Mouse (Mus musculus) activated CD4-positive, CD25-positive, alpha-beta regulatory T cell, adult 4 months (primary cell): ENCODE measurements at regions not wholly inside any gene's neighbourhood (a gene's known extent, or its start where the extent isn't known, plus 50 kb on each side); places are given as distances from the start of the nearest gene placed in this dataset.
"Not testable (repeated sequence)": the region's sequence is repeated elsewhere in the genome, so short reads cannot be mapped to it uniquely, and the experiment has no call there.

Experiments used
- ATAC-seq: one replicate; pipeline ENCODE4 v1.8.0; 2017

DNA sequence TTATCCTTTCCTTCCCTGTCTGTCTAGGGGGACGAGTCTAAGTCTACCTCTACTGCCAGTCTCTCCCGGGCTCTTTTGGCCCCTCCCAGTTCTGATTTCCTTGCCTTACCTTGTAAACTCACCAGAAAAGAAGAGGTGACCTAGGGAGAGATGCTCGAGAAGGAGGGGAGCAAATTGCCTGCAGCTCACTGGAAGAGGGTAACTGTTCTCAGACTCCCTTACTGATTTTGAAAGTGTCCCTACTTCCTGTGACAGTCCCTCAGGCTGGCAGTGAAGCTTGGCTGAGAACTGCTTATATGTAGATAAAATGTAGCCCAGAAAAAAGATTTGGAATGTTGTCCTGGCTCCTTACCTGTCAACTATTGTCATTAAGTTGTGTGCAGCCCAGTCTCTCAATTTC is 180.6 kb upstream of the Tab2 start:
- ATAC-seq: no peak

DNA sequence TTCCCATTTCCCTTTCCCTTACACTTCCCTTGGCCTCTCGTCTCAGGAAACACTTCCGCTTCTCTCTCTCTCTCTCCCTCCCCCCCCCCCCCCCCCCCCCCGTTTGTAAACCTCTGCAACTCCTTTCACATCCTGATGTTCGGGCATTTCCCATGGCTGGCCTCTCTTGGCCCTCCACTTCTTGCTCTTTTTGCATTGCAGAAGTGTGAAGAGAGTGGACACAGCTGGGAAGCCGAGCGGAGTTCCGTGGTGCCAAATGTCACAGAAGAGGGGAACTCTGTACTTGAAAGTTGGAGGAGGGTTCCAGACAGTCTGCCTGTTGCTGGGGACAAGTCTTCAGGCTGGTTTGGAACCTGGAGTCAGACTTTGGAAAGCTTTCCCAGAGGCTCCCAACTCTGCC is 179.2 kb upstream of the Tab2 start:
- ATAC-seq: no peak

DNA sequence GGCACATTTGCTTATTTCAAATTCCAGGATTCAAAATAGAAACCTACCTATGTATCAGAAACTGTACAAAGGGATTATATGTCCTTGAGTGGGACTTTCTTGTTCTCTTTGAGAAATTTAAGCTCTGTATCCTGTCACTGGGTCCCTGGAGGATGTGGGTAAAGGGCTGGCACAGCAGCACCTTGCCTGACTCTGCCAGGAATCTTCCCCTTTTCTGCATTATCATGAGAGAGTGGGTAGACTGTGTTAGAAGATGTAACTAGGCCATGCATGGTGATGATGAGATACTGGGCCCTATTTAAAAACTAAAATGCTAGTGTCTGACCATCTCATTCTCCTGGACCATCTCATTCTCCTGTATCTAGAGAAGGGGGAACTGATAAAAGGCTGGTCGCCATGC is 178.4 kb upstream of the Tab2 start:
- no peak for ATAC-seq

DNA sequence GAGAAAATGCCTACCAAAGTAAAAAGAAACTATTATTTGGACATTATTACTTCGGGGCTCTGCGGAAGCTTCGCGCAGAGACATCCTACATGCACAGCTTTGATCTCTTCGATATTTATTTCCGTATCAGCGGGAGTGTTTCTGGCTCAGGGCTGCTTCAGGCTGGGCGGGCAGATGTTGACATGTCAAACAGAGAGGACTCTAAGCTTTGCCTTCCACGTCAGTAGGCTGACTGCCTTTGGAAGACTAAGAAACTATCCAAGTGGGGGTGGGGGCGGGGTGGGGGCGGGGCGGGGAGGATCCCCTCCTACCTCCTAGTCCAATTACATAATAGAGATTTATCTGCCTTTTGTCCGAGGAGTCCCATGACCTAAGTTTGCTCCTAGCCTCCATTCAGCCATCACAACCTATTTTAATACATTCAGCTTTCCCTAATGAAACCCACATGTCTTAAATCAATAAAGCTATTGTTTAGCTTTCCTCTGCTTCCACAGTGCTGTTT is 177.5 kb upstream of the Tab2 start:
- no peak for ATAC-seq

DNA sequence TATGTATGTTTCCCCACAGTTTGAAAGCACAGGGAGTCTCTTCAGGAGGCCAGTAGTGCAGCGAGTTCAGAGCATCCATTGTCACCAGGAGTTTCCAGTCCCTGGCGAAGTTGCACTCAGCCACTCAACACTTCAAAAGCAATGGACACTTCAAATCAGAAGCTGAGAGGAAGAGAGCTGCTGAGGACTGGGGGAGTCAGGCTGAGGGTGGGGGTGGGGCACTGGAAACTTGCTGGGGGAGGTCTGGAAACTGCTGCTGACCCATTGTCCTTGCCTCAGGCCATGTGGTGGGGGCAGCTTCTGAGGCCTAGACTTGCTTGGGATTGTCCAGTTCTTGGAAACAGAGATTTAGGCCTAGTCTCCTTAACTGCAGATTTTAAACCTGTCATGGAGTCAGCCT is 176.8 kb upstream of the Tab2 start:
- no peak for ATAC-seq

DNA sequence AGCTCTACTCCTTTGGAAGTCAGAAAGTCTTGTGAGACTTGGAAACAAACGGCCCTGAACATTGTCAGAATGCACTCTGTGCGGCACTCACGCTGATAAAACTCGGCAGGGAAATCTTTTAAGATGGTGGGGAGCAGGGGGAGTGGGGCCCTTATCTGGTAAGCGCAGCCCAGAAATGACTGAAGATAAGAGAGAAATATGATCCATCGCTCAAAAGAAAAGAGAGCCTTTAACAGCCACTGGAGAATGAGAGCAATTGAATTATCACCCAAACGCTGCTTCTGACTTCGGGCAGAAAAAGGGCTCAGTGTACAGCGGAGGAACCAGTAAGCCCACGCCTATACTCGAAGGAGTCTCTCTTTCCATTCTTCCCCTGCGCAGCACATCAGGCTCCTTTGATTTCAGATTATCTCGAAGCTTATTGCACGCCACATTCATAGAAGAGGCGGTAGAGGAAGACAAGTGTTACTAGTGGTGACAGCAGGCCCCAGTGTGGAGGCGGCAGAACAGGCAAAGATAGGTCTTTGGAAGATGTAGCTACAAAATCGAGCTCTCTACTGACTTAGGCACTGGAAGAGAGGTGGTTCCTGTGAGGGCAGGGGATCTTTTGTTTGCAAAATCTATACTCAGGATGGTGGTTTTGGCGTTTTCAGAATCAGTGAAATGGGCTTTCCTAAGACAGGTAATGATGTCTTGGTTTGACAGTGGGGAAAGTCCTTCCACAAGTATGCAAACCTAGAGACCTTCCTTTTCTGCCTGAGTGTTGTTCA is 174.6 kb upstream of the Tab2 start:
- peak; percentile 67 for ATAC-seq

DNA sequence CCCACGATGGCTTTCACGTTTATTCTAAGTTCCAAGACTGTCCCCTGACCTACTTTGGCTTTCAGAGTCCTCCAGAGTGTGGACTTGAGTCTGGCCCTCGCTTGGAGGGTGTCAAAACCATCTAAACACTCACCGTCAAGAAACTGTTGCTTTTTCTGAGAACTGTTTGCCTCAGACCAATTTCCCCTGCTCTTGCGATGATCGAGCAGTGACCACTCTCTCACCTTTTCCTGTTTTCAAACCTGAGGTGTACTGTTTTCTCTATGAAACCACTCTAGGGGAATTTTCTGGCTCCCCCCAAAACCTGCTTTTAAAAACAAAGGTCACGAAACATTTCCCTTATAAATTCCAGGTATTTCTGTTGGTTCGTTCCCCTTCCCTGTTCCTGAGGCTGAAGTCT is 174.0 kb upstream of the Tab2 start:
- no peak for ATAC-seq

DNA sequence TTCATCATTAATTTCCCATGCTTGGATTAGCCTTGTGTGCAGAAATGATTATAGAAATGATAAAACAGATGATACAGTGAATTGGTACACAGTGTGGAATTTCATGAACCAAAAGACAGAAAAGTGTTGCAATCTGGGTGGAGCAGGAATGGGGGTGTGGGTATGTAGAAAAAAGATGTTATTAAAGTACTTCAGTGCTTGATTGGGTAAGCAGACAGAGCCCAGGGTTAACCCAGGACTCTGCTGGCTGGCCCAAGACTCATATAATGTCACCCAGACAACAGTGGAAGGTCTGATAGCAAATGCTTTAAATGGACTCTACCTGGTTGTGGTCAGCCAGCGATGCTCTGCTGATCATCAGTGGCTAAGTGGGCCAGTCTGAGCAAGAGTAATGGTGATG is 168.1 kb upstream of the Tab2 start:
- no peak for ATAC-seq

DNA sequence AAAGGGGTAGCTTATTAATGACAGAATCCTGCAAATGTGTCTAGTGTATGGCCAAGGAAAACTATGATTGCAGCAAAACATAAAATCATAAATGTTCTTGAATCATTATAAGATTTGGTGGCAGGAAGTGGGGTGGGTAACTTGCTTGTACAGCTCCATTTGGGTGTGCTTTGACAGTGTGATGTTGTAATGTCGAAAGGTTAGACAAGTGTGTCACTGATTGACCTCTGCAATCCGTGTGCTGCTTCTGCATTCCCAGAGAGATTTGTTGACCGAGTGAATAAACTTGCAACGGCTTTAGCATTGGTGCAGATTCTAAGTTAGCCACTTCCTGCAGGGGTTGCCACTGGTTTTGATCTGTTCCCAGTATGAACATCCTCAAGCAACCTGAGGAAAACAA is 165.9 kb upstream of the Tab2 start:
- no peak for ATAC-seq

DNA sequence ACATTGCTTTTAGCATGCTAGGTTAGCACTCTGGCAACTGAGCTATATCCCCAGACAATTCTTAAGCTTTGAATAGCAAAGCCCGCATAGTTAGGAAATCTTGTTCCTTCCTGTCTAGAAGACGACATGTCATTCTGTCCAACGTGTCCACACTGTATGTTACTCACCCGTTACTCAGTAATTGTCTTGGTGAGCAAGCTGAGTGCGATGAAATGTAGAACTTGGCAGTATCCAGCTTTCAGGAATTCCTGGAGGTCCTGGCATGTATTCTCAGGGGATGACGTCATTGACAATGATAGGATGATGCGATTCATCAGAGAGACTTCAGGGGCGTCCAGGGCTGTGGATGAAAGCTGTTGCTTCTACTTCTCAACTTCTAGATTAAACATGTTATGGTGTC is 160.8 kb upstream of the Tab2 start:
- ATAC-seq: no peak

DNA sequence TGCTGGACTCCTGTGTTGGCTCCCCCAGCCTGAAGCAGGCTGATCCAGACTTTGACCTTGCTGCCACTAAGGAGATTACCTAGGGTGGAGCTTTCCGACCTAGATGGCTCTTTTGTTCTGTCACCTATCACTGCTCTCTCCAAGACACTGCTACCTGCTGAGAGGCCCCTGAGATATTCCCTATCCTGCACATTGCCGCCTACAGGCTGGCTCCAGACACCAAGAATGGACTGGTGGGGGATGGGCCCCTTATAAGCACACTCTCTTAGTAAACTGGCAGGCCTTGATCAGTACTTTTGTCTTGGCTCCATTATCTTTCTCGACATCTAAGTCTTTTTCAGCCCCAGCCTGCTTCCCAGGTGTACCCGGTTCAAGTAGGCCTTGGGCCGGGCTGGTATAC is 158.9 kb upstream of the Tab2 start:
- ATAC-seq: not testable (repeated sequence)

DNA sequence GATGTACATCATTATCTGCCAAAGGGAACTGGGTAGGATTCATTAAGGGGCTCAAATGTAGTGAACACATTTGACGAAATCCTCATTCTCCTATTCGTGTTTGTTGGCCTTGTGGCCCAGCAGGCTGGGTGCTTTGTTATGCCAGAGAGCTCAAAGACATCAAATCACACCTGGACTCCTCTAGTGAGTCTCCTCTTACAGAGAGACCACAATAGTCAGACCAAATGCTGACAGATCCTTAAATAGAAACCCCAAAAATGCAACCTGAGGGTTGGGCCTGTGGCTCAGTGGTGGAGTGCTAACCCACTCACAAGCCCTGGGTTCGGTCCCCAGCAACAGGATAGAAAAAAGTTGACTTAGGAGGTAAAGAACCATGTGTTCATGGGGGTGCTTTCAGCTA is 158.5 kb upstream of the Tab2 start:
- ATAC-seq: no peak

DNA sequence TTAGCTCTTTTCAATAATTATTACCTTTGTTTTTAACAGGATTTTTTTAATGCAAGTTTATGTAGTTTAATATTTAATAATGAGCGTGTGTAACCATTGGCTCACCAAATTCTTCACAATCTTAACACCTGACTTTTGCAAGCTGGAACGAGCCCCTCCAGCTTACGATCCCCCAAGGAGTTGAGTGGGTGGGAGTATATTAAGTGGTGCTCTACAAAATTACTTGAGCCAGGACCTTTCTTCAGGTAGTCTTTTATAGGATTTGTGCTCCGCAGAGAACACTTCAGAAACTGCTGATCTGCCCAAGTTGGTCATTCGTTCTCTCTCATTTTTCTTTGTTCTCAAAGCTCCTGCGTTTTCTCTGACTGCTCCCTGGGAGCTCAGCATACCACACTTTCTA is 144.5 kb upstream of the Tab2 start:
- no peak for ATAC-seq

DNA sequence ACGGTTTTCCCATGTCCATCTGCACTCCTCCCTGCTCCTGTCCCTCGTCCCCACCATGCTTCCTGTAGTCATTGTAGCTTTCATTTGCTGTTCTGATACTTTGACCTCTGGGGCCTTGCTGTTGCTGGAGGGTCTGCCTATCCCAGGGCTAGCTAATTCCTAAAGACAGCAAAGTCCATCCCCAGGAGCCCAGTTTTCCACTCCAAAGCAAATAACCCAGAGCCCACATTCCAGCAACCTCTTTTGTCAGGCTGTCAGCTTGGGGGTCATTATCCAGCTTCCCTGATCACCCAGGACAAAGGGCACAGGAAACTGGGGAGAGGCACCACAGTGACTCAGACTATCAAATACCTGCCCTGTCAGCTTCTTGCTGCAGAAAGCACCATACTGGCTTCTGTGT is 139.9 kb upstream of the Tab2 start:
- ATAC-seq: no peak

DNA sequence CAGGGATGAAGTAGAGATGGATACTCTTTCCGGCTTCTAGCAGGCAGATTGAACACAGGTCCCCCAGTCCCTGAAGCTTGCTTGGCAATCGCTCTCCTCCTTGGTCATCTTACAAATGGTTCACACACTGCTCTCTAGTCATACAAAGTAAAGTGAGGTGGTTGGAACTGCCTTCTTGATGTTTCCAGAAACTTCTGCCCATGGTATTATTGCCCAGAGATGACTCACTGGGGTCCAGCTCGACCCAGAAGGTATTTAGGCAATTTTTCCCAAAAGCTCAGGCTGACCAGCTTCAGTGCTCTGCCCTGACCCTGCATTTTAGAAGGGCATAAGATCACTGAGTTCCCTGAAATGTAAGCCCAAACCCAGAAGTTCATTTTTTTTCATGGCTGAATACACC is 139.2 kb upstream of the Tab2 start:
- ATAC-seq: no peak

DNA sequence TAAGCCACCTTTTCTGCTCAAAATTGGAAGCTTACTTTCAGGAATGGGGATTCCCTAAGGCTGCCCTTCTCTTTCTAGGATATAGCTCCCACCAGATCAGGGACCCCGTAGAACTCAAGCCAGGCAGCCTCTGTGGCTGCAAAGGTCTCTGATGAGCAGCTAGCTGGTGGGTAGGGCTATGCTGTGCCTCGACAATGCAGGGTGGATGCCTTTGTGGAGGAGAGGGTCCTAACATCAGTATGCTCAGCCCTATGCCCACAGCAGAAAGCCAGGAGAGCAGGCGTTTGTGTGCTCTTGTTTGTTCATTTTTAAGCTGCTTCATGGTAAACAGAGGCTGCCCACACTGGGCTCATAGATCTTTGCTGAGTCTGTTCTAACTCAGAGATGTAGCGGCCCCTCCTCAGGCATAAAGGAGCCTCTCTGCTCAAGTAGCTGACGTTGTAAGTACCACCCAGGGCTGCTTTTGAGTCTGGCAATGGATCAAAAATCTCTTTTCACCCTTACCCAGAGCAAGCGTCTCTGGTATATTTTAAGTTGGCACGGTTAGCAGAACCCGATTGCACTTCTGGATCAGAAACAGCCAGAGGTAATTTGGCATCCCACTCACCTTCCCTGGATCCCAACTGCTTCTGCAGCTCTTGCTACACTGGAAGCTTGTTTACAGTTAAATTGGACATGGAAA is 136.0 kb upstream of the Tab2 start:
- no peak for ATAC-seq

DNA sequence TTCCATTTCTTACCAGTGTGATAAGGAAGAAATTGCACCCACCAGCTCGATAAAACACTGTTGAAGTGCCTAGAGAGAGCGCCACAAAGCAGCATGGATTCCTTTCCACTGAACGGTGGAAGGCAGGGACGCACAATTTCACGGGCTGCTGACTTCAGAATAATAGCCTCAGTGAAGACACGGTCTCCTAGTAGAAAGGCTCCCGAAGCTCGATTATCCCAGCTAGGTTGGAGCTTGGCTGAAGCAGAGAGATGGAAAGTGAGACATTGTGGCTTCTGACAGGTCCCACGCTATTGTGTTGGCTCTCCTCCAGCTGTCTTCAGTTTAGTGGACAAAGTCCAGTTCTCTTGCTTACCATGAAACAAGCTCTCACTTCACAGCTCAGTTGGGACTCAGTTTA is 133.3 kb upstream of the Tab2 start:
- no peak for ATAC-seq

DNA sequence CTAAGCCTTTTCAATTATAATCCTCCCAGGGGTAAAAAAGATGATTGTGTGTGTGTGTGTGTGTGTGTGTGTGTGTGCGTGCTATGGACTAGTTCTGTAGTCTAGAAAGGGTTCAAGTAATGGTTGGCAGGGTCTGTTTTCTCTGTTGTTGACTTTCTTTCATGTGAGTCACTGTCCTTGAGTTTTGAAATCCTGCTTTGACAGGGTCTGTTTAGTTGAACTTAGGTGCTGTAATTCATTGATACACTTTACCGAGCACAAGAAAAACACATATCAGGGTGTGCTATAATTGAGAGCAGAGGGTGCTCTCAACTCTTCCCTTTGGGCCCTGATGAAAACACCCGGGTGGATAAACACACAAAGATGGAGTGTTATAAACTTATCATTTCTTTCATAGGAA is 132.7 kb upstream of the Tab2 start:
- no peak for ATAC-seq

DNA sequence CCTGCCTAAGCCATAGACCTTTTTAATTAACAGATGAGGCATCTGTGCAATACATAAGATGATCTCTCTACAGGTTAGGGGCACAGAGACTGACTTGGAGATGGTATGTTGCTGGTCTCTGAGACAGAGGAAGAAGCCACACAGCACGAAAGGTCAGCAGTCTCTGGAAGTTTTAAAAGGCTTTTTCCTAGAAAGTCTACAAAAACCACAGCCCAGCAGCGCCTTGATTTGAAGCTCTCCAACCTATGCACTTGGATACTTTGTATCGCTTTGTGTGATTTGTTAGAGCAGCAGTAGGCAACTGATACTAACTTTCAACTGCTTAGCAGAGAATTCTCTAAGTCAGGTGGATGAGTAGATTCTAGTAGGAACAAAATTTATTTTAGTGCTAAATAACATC is 132.3 kb upstream of the Tab2 start:
- no peak for ATAC-seq

DNA sequence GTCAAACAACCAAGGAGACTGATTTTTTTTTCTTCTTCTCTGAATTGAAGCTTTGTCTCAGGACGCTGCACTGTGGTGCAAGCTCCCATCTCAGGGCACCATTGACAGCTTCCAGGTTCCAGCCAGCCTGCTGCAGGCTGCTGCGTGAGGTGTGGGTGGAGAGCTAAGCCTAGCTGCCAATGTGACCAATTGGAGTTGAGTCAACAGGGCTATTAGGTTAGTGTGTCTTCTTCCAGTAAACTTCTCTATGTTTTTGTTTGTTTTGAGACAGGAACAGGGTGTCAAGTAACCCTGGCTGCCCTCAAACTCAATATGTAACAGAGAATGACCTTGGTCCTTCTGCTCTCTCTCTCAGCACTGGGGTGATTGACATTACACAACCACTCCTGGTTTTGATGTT is 131.1 kb upstream of the Tab2 start:
- ATAC-seq: no peak

DNA sequence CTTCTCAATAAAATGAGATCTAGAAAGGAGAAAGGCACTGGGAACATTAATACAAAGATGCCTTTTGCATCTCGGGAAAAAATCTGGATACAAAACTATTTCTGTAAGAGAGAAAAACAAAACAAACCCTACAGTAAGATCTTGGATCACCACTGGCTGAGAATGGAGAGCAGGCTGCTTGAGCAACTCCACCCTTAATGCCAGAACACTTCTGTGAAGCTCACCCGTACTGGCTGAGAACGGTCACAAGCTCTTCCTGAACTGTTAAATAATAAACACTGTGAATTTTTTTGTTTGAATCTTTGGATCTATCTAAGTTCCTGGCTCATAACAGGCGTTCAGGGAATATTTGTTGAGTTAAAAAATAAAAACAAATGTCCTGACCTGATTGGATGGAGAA is 130.4 kb upstream of the Tab2 start:
- ATAC-seq: no peak

DNA sequence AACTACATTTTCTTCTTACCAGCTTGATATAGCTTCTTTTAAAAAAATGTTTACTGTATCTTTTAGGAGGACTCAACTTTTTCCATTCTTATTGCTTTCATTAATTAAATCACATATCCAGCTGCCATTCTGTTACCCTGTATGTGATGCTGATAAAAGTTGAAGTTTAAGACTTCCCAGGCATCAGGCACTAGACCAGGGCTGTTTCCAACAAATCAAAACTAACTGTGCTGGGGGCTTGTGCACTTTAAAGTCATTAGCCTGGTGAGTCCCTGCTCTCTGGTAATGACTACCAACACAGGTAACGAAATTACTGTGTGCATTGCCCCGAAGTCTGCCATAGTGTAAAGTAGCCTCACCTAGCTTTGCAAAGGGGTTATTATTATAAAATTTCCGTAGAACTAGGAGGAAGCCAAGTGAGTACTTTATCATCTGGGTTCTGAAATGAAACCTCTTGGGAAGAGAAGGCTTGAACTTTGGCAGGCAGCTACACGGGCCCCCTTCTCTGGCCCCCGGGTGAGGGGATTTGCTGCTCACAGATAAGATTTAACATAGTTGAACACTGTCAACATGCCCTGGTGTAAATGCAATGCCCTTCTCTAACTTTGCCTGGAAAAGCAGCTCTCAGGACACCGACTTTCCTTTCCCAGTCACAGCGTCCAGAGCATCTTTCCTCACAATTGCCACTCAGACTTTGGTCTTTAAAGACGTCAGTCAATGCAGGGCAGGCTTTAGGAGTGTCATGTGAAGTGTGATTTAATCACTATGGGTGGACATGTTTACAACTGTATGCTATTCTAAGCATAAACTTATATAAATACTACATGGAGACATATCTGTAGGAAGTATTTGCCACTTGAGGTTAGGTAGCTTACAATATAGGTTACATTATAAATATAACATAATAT is 122.1 kb upstream of the Tab2 start:
- ATAC-seq: no peak

DNA sequence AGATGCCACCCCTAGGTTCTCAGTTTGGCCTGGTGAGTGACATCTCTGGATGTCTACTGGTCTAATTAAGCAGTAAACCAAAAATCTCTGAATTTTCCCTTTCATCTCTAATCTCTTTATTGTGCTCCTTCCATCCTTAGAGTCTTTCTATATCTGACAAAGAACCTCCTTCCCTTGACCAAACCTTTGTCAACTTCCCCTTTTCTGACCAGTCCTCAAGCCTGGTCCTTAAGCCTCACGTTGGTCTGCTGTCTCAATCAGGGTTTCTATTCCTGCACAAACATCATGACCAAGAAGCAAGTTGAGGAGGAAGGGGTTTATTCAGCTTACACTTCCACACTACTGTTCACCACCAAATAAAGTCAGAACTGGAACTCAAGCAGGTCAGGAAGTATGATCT is 116.4 kb upstream of the Tab2 start:
- no peak for ATAC-seq

DNA sequence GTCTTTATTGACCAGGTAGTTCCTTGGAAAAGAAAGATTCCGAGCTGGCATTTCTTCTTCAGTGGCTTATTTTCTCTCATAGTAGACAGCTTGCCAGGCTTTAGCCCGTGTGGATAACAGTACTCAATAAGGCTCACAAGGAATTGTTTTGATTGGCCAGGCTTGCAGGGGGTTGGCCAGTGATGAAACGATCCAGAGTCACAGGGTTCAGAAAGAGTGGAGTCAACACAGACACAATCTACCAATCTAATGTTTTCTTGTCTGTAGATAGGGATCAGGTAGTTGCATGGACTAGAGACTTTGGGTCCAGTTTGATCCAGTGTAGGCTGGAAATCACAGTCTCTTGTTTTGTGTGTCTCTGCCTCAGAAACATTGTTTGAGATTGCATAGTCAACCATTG is 115.8 kb upstream of the Tab2 start:
- no peak for ATAC-seq
